Mouse (Mus musculus): ENCODE results near the gene Myh2. TPM values are rescaled to one million over a fixed set of nuclear protein-coding genes. Genes with fewer than 3 reads are reported as not detected.

The Myh2 gene
- total RNA-seq, 1 experiment, result not detected

GRCm38 (mm10) chr11:67135532-67135931 is 35.3 kb upstream of the Myh2 start:
- H3K36me3 ChIP-seq (ENCODE audit: control insufficient read depth, insufficient read depth, low read length, poor library complexity, severe bottlenecking), result no peaks in the 10 kb centered on the region
- in situ Hi-C loops (cut with MboI; ENCODE audit: low sequenced_read_pairs in 2 of 2, unreplicated experiment in 2 of 2), result no loop called here
- H3K4me3 ChIP-seq (ENCODE audit: insufficient read depth in 1 of 2, low read depth in 1 of 2, low read length in 2 of 2, poor library complexity in 1 of 2, severe bottlenecking in 1 of 2), result no peak overlapping the region
- no peak overlapping the region for H3K9ac ChIP-seq (ENCODE audit: insufficient read depth, low read depth, low read length, poor library complexity, severe bottlenecking)
- H3K27ac ChIP-seq (ENCODE audit: insufficient read depth, low read depth, low read length, poor library complexity, severe bottlenecking), result no peak overlapping the region
- no peak for TF ChIP-seq CHD2 (IDR thresholded peaks at IDR 0.05; ENCODE audit: low read depth, low read length)
- no peak for TF ChIP-seq ZNF384 (IDR thresholded peaks at IDR 0.05; ENCODE audit: low read depth, low read length)
- TF ChIP-seq HCFC1 (IDR thresholded peaks at IDR 0.05; ENCODE audit: borderline replicate concordance, insufficient read depth, low read length), result no peak
- no peak for TF ChIP-seq ZC3H11A (IDR thresholded peaks at IDR 0.05; ENCODE audit: borderline replicate concordance, low read depth, low read length)
- no peak for TF ChIP-seq MAFK (IDR thresholded peaks at IDR 0.05; ENCODE audit: insufficient read depth, low read depth, low read length)
- no peaks in the 10 kb centered on the region; the same call in 1 of the 2 replicates for H3K9me3 ChIP-seq (ENCODE audit: control insufficient read depth, insufficient read depth, low read depth, low read length)
- no peaks in the 10 kb centered on the region for H3K4me1 ChIP-seq (ENCODE audit: control insufficient read depth in 2 of 2, insufficient read depth in 2 of 2, low read length in 2 of 2, poor library complexity in 1 of 2)
- no peak for DNase-seq (ENCODE audit: low read depth, low spot score)

DNA sequence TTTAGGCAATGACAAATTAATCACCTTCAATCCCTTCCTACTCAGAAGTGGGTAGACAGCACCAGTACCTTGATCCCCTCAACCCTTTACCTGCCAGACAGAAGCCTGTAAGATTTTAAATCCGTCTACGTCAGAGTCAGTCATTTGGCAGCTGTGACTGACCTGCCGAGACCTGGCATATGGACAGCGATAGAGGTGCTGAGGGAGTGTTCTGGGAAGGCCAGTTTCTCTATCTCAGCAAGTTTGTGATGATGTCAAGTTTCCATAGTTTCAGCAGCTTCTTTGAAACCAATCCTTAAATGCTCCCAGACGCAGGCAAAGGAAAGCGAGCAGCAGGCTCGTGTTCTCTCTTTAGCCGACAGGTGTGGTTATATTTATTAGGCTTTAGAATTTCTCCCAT is 31.3 kb upstream of the Myh2 start:
- H3K27ac ChIP-seq (ENCODE audit: insufficient read depth, low read depth, low read length, poor library complexity, severe bottlenecking), result no peak overlapping the region
- no peaks in the 10 kb centered on the region for H3K36me3 ChIP-seq (ENCODE audit: control insufficient read depth, insufficient read depth, low read length, poor library complexity, severe bottlenecking)
- no peaks in the 10 kb centered on the region for H3K9me3 ChIP-seq (ENCODE audit: control insufficient read depth, insufficient read depth, low read depth, low read length)
- no peak overlapping the region for H3K4me3 ChIP-seq (ENCODE audit: insufficient read depth in 1 of 2, low read depth in 1 of 2, low read length in 2 of 2, poor library complexity in 1 of 2, severe bottlenecking in 1 of 2)
- H3K4me1 ChIP-seq (ENCODE audit: control insufficient read depth in 2 of 2, insufficient read depth in 2 of 2, low read length in 2 of 2, poor library complexity in 1 of 2), result no peaks in the 10 kb centered on the region
- in situ Hi-C loops (cut with MboI; ENCODE audit: low sequenced_read_pairs in 2 of 2, unreplicated experiment in 2 of 2), result no loop called here
- no peak overlapping the region for H3K9ac ChIP-seq (ENCODE audit: insufficient read depth, low read depth, low read length, poor library complexity, severe bottlenecking)
- TF ChIP-seq MAFK (IDR thresholded peaks at IDR 0.05; ENCODE audit: insufficient read depth, low read depth, low read length) (no peak), ZC3H11A (IDR thresholded peaks at IDR 0.05; ENCODE audit: borderline replicate concordance, low read depth, low read length) (no peak), HCFC1 (IDR thresholded peaks at IDR 0.05; ENCODE audit: borderline replicate concordance, insufficient read depth, low read length) (no peak), ZNF384 (IDR thresholded peaks at IDR 0.05; ENCODE audit: low read depth, low read length) (no peak), CHD2 (IDR thresholded peaks at IDR 0.05; ENCODE audit: low read depth, low read length) (no peak)
- DNase-seq (ENCODE audit: low read depth, low spot score), result no peak

GRCm38 (mm10) chr11:67140175-67140574 is 30.7 kb upstream of the Myh2 start:
- Histone ChIP-seq H3K9me3 (ENCODE audit: control insufficient read depth, insufficient read depth, low read depth, low read length) (no peaks in the 10 kb centered on the region), H3K4me3 (ENCODE audit: insufficient read depth in 1 of 2, low read depth in 1 of 2, low read length in 2 of 2, poor library complexity in 1 of 2, severe bottlenecking in 1 of 2) (no peak overlapping the region), H3K27ac (ENCODE audit: insufficient read depth, low read depth, low read length, poor library complexity, severe bottlenecking) (no peak overlapping the region), H3K9ac (ENCODE audit: insufficient read depth, low read depth, low read length, poor library complexity, severe bottlenecking) (no peak overlapping the region), H3K36me3 (ENCODE audit: control insufficient read depth, insufficient read depth, low read length, poor library complexity, severe bottlenecking) (no peaks in the 10 kb centered on the region), H3K4me1 (ENCODE audit: control insufficient read depth in 2 of 2, insufficient read depth in 2 of 2, low read length in 2 of 2, poor library complexity in 1 of 2) (no peaks in the 10 kb centered on the region)
- DNase-seq (ENCODE audit: low read depth, low spot score), result no peak
- TF ChIP-seq ZNF384 (IDR thresholded peaks at IDR 0.05; ENCODE audit: low read depth, low read length) (no peak), CHD2 (IDR thresholded peaks at IDR 0.05; ENCODE audit: low read depth, low read length) (no peak), MAFK (IDR thresholded peaks at IDR 0.05; ENCODE audit: insufficient read depth, low read depth, low read length) (no peak), HCFC1 (IDR thresholded peaks at IDR 0.05; ENCODE audit: borderline replicate concordance, insufficient read depth, low read length) (no peak)
- in situ Hi-C loops (cut with MboI; ENCODE audit: low sequenced_read_pairs in 2 of 2, unreplicated experiment in 2 of 2), result no loop called here

GRCm38 (mm10) chr11:67141031-67141430 is 29.8 kb upstream of the Myh2 start:
- Histone ChIP-seq H3K27ac (ENCODE audit: insufficient read depth, low read depth, low read length, poor library complexity, severe bottlenecking) (no peak overlapping the region), H3K36me3 (ENCODE audit: control insufficient read depth, insufficient read depth, low read length, poor library complexity, severe bottlenecking) (no peaks in the 10 kb centered on the region), H3K4me3 (ENCODE audit: insufficient read depth in 1 of 2, low read depth in 1 of 2, low read length in 2 of 2, poor library complexity in 1 of 2, severe bottlenecking in 1 of 2) (no peak overlapping the region), H3K9ac (ENCODE audit: insufficient read depth, low read depth, low read length, poor library complexity, severe bottlenecking) (no peak overlapping the region), H3K9me3 (ENCODE audit: control insufficient read depth, insufficient read depth, low read depth, low read length) (no peaks in the 10 kb centered on the region), H3K4me1 (ENCODE audit: control insufficient read depth in 2 of 2, insufficient read depth in 2 of 2, low read length in 2 of 2, poor library complexity in 1 of 2) (no peaks in the 10 kb centered on the region)
- in situ Hi-C loops (cut with MboI; ENCODE audit: low sequenced_read_pairs in 2 of 2, unreplicated experiment in 2 of 2), result no loop called here
- no peak for DNase-seq (ENCODE audit: low read depth, low spot score)
- no peak for TF ChIP-seq CHD2 (IDR thresholded peaks at IDR 0.05; ENCODE audit: low read depth, low read length)
- no peak for TF ChIP-seq HCFC1 (IDR thresholded peaks at IDR 0.05; ENCODE audit: borderline replicate concordance, insufficient read depth, low read length)
- TF ChIP-seq ZC3H11A (IDR thresholded peaks at IDR 0.05; ENCODE audit: borderline replicate concordance, low read depth, low read length), result no peak
- TF ChIP-seq MAFK (IDR thresholded peaks at IDR 0.05; ENCODE audit: insufficient read depth, low read depth, low read length), result no peak
- TF ChIP-seq ZNF384 (IDR thresholded peaks at IDR 0.05; ENCODE audit: low read depth, low read length), result no peak

DNA sequence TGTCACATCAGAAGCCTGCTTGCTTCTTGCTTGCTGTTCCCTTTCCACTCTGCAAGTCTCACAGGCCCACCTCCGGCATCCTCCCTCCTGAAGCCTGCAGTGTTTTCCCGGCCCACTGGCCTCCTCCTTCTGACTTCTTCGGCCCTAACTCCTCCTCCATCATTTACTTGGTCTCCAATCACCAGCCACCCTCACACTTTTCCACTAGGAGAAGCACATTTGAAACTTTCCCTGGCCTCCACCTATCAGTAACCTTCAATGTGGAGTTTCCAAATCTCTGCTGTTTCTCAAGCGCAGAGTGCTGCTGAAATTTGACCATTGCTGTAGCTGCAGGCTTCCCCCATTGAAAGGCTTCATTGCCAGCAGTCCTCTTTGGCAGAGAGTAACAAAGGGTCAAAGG is 28.8 kb upstream of the Myh2 start:
- DNase-seq (ENCODE audit: low read depth, low spot score), result no peak
- Histone ChIP-seq H3K9ac (ENCODE audit: insufficient read depth, low read depth, low read length, poor library complexity, severe bottlenecking) (no peak overlapping the region), H3K27ac (ENCODE audit: insufficient read depth, low read depth, low read length, poor library complexity, severe bottlenecking) (no peak overlapping the region), H3K36me3 (ENCODE audit: control insufficient read depth, insufficient read depth, low read length, poor library complexity, severe bottlenecking) (no peaks in the 10 kb centered on the region), H3K4me1 (ENCODE audit: control insufficient read depth in 2 of 2, insufficient read depth in 2 of 2, low read length in 2 of 2, poor library complexity in 1 of 2) (no peaks in the 10 kb centered on the region), H3K4me3 (ENCODE audit: insufficient read depth in 1 of 2, low read depth in 1 of 2, low read length in 2 of 2, poor library complexity in 1 of 2, severe bottlenecking in 1 of 2) (no peak overlapping the region), H3K9me3 (ENCODE audit: control insufficient read depth, insufficient read depth, low read depth, low read length) (no peaks in the 10 kb centered on the region)
- TF ChIP-seq HCFC1 (IDR thresholded peaks at IDR 0.05; ENCODE audit: borderline replicate concordance, insufficient read depth, low read length) (no peak), ZC3H11A (IDR thresholded peaks at IDR 0.05; ENCODE audit: borderline replicate concordance, low read depth, low read length) (no peak), MAFK (IDR thresholded peaks at IDR 0.05; ENCODE audit: insufficient read depth, low read depth, low read length) (no peak), CHD2 (IDR thresholded peaks at IDR 0.05; ENCODE audit: low read depth, low read length) (no peak), ZNF384 (IDR thresholded peaks at IDR 0.05; ENCODE audit: low read depth, low read length) (no peak)
- in situ Hi-C loops (cut with MboI; ENCODE audit: low sequenced_read_pairs in 2 of 2, unreplicated experiment in 2 of 2), result no loop called here
